Mouse (Mus musculus) layer of hippocampus, postnatal 10 days (tissue): ENCODE results near the gene Lmo3. TPM values are rescaled to one million over a fixed set of nuclear protein-coding genes. Genes with fewer than 3 reads are reported as not detected.

Source experiments
- DNase-seq, 2 experiments: peaks; one replicate each; pipeline ENCODE4 v3.0.0; 2021; ENCODE audit warnings: low spot score in 2 of 2
- total RNA-seq, 2 experiments: library from RNA; stranded (reverse); gene quantifications; 2 replicates each; pipeline ENCODE4 v1.2.3; 2021

Lmo3 gene
- total RNA-seq, 2 experiments from 2014 or later, result 157 to 169 TPM

DNA sequence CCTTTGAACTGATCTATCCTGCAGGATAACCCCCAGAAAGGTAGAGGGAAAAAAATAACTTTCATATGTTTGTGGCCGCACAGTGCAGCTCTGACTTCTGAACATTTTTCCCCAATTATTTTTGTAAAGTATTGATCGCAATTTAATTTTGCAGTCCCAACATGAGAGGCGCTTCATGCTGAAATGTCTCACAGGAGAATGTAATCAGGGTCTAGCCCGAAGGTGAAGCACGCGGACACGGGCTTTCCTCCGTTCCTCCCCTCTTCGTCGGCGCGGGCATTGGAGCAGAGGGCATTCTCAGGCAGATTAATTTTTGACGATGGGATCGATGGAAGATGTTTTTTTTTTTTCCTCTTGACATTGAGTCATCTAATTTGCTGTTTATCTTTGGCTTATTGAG is 258.4 kb downstream of the Lmo3 start:
- DNase-seq, result no peak

DNA sequence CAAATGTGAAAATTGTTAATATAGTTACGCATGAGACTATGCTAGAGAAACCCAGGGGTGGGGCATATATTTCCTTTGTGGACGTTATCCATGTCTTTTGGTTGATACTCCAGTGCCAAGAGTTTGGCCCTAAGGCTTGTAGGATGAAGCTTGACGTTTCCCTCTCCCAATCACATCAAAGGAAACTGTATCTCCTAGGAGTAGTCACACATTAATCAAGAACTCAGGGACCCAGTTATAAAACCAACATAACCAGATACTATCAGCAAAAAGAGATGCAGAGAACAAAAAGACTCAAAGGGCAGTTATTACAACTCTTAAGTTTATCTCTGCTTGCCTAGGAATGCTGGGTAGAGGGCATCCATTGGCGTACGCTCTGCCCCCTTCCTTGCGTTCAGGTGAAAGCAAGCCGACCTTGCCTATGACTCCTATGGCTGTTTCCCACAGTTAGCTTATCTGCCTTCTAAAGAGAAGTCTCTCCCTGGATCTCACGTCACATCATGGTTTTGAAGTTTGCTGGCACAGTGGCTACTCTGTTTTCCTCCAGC is 261.5 kb downstream of the Lmo3 start:
- no peak for DNase-seq

Other genes starting within 250 kb of the Lmo3 start
- gene Igbp1b, start 76.6 kb upstream of the Lmo3 start, total RNA-seq, result 1 to 10 TPM; 1.3 to 2.0 TPM